Mouse (Mus musculus) kidney, adult 2 months (tissue): Measurements from ENCODE around the gene Kalrn. TPM values are rescaled to one million over a fixed set of nuclear protein-coding genes. Genes with fewer than 3 reads are reported as not detected.

Experiments
- DNase-seq: peaks from one replicate; pipeline ENCODE4 v3.0.0; 2021
- H3K27ac ChIP-seq: fragments of 200-500 bp; 2 replicates; pipeline ENCODE4 v1.5.1; 2012; ENCODE audit warnings: low read depth, low read length, control low read depth, inconsistent platforms; ENCODE audit not compliant: insufficient read depth
- H3K27me3 ChIP-seq: fragments of 200-500 bp; replicated peaks from 2 replicates; pipeline ENCODE4 v1.6.1; 2012; ENCODE audit warnings: mild to moderate bottlenecking, moderate library complexity, low read length, inconsistent platforms; ENCODE audit not compliant: control insufficient read depth, insufficient read depth
- H3K36me3 ChIP-seq: fragments of 200-500 bp; 2 replicates; pipeline ENCODE4 v1.6.1; 2012; ENCODE audit warnings: mild to moderate bottlenecking, moderate library complexity, low read length, inconsistent platforms; ENCODE audit not compliant: control insufficient read depth, insufficient read depth
- H3K4me1 ChIP-seq: fragments of 200-500 bp; 2 replicates; pipeline ENCODE4 v1.6.1; 2011; ENCODE audit warnings: low read length; ENCODE audit not compliant: control insufficient read depth, insufficient read depth
- H3K4me3 ChIP-seq: fragments of 200-500 bp; 2 replicates; pipeline ENCODE4 v1.5.1; 2011; ENCODE audit warnings: mild to moderate bottlenecking, low read depth, low read length, control low read depth; ENCODE audit not compliant: insufficient read depth
- CTCF ChIP-seq: fragments of 200-500 bp; conservative IDR thresholded peaks from 2 replicates; pipeline ENCODE4 v1.5.1; 2011; ENCODE audit warnings: low read depth, mild to moderate bottlenecking, control low read depth, low read length, moderate library complexity, mixed read lengths; ENCODE audit not compliant: insufficient read depth, insufficient read length
- POLR2A ChIP-seq: fragments of 200-500 bp; IDR thresholded peaks from one replicate; pipeline ENCODE4 v1.6.1; 2011; ENCODE audit warnings: low read depth, low read length, control low read depth
- WGBS: fragments of 180-500 bp; shearing (Covaris S2); methylation state at CpG from one replicate; pipeline ENCODE4 v1.1.7; 2018; 5-methylcytosine and 5-hydroxymethylcytosine counted together
- polyA plus RNA-seq: library from polyadenylated mRNA; depleted of rRNA; stranded (reverse); fragments of >200 nt; gene quantifications from 2 replicates; pipeline ENCODE4 v1.2.3, GENCODE M21; 2012

Gene Kalrn
- polyA plus RNA-seq, 1 experiment = 8.6 TPM

- H3K27ac ChIP-seq = no peak overlapping the region
- 61% methylated on average over 7 of the region's 7 CpGs for WGBS
Observed at GRCm38 (mm10) chr16:34414581-34414980, 158.8 kb downstream of the Kalrn start.

GRCm38 (mm10) chr16:34413868-34414333 lies 159.4 kb downstream of the Kalrn start:
- peak; percentile 63 for DNase-seq
- TF ChIP-seq POLR2A = no peak
- no peaks in the 10 kb centered on the region for H3K27me3 ChIP-seq
- 7% methylated on average over 10 of the region's 10 CpGs for WGBS
- no peaks in the 10 kb centered on the region for H3K36me3 ChIP-seq
- H3K4me1 ChIP-seq = peaks cover 4% of the 10 kb centered on the region; the same call in 1 of the 2 replicates
- no peak overlapping the region for H3K27ac ChIP-seq
- 0 out of 2 replicates have a peak overlapping the region, but pooled peaks have one; percentile 15 for H3K4me3 ChIP-seq

More at GRCm38 (mm10) chr16:34414581-34414980, 158.8 kb downstream of the Kalrn start:
- no peak for TF ChIP-seq POLR2A
- no peak for TF ChIP-seq CTCF
- Histone ChIP-seq H3K36me3 (no peaks in the 10 kb centered on the region), H3K4me3 (no peak overlapping the region), H3K27me3 (no peaks in the 10 kb centered on the region), H3K4me1 (peaks cover 4% of the 10 kb centered on the region; the same call in 1 of the 2 replicates)
- DNase-seq = no peak

GRCm38 (mm10) chr16:34407036-34407435 lies 166.3 kb downstream of the Kalrn start:
- H3K4me3 ChIP-seq = no peak overlapping the region
- no peak overlapping the region for H3K27ac ChIP-seq
- H3K36me3 ChIP-seq = no peaks in the 10 kb centered on the region
- no peak for TF ChIP-seq CTCF
- no peak for TF ChIP-seq POLR2A
- H3K4me1 ChIP-seq = no peaks in the 10 kb centered on the region
- no peaks in the 10 kb centered on the region for H3K27me3 ChIP-seq
- WGBS = 85% methylated on average over 8 of the region's 8 CpGs
- DNase-seq = no peak

- DNase-seq = no peak
- H3K27me3 ChIP-seq = no peaks in the 10 kb centered on the region
- no peaks in the 10 kb centered on the region for H3K4me1 ChIP-seq
- TF ChIP-seq POLR2A (no peak), CTCF (no peak)
- 54% methylated on average over 5 of the region's 5 CpGs for WGBS
- no peaks in the 10 kb centered on the region for H3K36me3 ChIP-seq
- no peak overlapping the region for H3K4me3 ChIP-seq
- H3K27ac ChIP-seq = no peak overlapping the region
Observed at GRCm38 (mm10) chr16:34405094-34405493, 168.2 kb downstream of the Kalrn start.

GRCm38 (mm10) chr16:34401216-34401615 lies 172.1 kb downstream of the Kalrn start:
- Histone ChIP-seq H3K27me3 (no peaks in the 10 kb centered on the region), H3K4me1 (no peaks in the 10 kb centered on the region), H3K36me3 (no peaks in the 10 kb centered on the region), H3K4me3 (no peak overlapping the region), H3K27ac (no peak overlapping the region)
- TF ChIP-seq CTCF = no peak
- TF ChIP-seq POLR2A = no peak
- WGBS = 67% methylated on average over 1 of the region's 1 CpGs
- no peak for DNase-seq

GRCm38 (mm10) chr16:34400102-34400728 lies 173.1 kb downstream of the Kalrn start:
- WGBS = 37% methylated on average over 13 of the region's 13 CpGs
- Histone ChIP-seq H3K4me3 (no peak overlapping the region), H3K27ac (no peak overlapping the region), H3K4me1 (peaks cover 3% of the 10 kb centered on the region; the same call in 1 of the 2 replicates), H3K36me3 (no peaks in the 10 kb centered on the region), H3K27me3 (no peaks in the 10 kb centered on the region)
- no peak for TF ChIP-seq CTCF
- no peak for TF ChIP-seq POLR2A
- DNase-seq = peak; percentile 33

GRCm38 (mm10) chr16:34395221-34395811 lies 178.0 kb downstream of the Kalrn start:
- no peaks in the 10 kb centered on the region for H3K36me3 ChIP-seq
- DNase-seq = peak; percentile 45
- TF ChIP-seq POLR2A = no peak
- TF ChIP-seq CTCF = no peak
- H3K27me3 ChIP-seq = no peaks in the 10 kb centered on the region
- H3K4me3 ChIP-seq = no peak overlapping the region
- peaks cover 5% of the 10 kb centered on the region; the same call in 1 of the 2 replicates for H3K4me1 ChIP-seq
- H3K27ac ChIP-seq = no peak overlapping the region
